Mouse (Mus musculus): Measurements from ENCODE around the gene Abca8b.

DNA sequence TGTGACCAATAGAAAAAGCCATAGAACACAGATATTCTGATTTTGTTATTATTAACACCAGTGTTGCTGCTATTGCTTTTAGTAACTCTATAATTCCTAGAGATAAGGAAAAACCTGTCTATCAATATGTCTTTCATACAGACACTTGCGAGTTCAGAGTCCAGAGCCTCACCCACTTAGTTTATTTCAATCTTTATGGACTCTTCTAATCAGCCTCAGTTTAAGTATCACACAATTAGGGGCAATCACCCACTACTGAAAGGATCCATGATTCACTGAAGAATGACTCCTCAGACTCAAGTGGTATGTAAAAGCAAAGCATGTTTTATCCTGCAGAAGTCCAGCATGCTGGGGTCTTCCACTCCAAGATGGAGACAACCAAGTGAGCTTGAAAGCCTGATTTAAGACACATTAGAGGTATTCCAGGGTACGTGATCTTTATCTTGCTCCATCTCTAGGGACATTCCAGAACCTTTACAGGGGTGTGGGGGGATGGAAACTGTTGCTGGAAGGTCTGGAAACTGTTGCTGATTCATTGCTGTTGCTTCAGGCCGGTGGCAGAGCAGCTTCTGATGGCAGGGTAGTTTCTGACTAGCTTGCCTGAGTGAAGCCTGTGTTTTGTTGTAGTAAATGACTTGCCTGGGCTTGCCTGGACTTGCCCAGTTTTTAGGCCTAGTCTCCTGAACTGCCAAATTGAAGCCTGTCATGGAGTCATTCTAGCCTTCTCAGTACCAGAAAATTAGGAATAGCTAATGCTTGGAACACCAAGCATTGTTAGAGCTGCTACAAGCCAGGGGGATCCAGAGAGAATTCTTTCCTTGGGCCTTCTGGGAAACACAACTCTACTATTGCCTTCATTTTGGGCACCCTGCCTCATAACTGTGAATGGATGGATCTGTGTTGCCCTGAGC, 101.5 kb downstream of the Abca8b start:
- TF ChIP-seq CTCF (IDR thresholded peaks at IDR 0.05; ENCODE audit: low read depth, low read length) (no peak), GATA1 (IDR thresholded peaks at IDR 0.05; ENCODE audit: borderline replicate concordance, low read length) (no peak), POLR2AphosphoS5 (IDR thresholded peaks at IDR 0.05; ENCODE audit: insufficient replicate concordance, low read depth, low read length) (no peak)

All from G1E (cell line).